Mouse (Mus musculus) neural tube, embryonic 12.5 days (tissue): ENCODE data around the gene Copa. TPM values are rescaled to one million over a fixed set of nuclear protein-coding genes. Genes with fewer than 3 reads are reported as not detected.

Experiments
- ATAC-seq: fragments of 200-750 bp; cut with Nextera tagmentation; 2 replicates; pipeline ENCODE4 v1.8.0; 2017; ENCODE audit warnings: low read depth, mild to moderate bottlenecking, moderate TSS enrichment, moderate library complexity; ENCODE audit not compliant: low FRiP score
- H3K27ac ChIP-seq: fragments of 300-500 bp; sonication (generic); 2 replicates; pipeline ENCODE4 v1.5.1; 2016
- H3K27me3 ChIP-seq: fragments of 300-500 bp; sonication (generic); replicated peaks from 2 replicates; pipeline ENCODE4 v1.6.1; 2016; ENCODE audit warnings: mild to moderate bottlenecking
- H3K36me3 ChIP-seq: fragments of 300-500 bp; sonication (generic); 2 replicates; pipeline ENCODE4 v1.6.1; 2016; ENCODE audit warnings: mild to moderate bottlenecking
- H3K4me1 ChIP-seq: fragments of 300-500 bp; sonication (generic); 2 replicates; pipeline ENCODE4 v1.6.1; 2016
- H3K4me2 ChIP-seq: fragments of 300-500 bp; sonication (generic); replicated peaks from 2 replicates; pipeline ENCODE4 v1.6.1; 2016; ENCODE audit warnings: mild to moderate bottlenecking
- H3K4me3 ChIP-seq: fragments of 300-500 bp; sonication (generic); 2 replicates; pipeline ENCODE4 v1.5.1; 2016
- H3K9ac ChIP-seq: fragments of 300-500 bp; sonication (generic); 2 replicates; pipeline ENCODE4 v1.6.1; 2016; ENCODE audit warnings: mild to moderate bottlenecking
- H3K9me3 ChIP-seq: fragments of 300-500 bp; sonication (generic); 2 replicates; pipeline ENCODE4 v1.6.1; 2016; ENCODE audit warnings: mild to moderate bottlenecking
- whole genome bisulfite sequencing: fragments of 180-500 bp; shearing (Covaris S2); methylation state at CpG from one replicate; pipeline ENCODE4 v1.1.7; 2016; 5-methylcytosine and 5-hydroxymethylcytosine counted together
- polyA plus RNA-seq: library from polyadenylated mRNA; unstranded; fragments of >200 nt; fragmentation: Nextera tagmentation; extraction: Ambion mirVana; gene quantifications from 2 replicates; pipeline ENCODE4 v1.2.1, GENCODE M21; 2016

Gene Copa
- polyA plus RNA-seq = 216 and 227 TPM in 2 replicates

- Histone ChIP-seq H3K27ac (peak within 1 kb of the TSS; percentile 53), H3K36me3 (peaks cover 24% of the 10 kb centered on the region), H3K4me2 (peak within 1 kb of the TSS; percentile 88), H3K27me3 (no peaks in the 10 kb centered on the region), H3K9ac (peak within 1 kb of the TSS; percentile 85), H3K4me3 (peak within 1 kb of the TSS; percentile 82), H3K4me1 (peaks cover 14% of the 10 kb centered on the region), H3K9me3 (no peaks in the 10 kb centered on the region)
- peak; percentile 97 for ATAC-seq
- under 1% methylated on average over 40 of the region's 40 CpGs for WGBS
Observed at GRCm38 (mm10) chr1:172082101-172082898, at the start of gene Copa, which contains the start of gene Ncstn. Copa (plus strand) TSS chr1:172082529. Ncstn (minus strand) TSS chr1:172082795.

- 78% methylated on average over 8 of the region's 8 CpGs for WGBS
- Histone ChIP-seq H3K9ac (no peak overlapping the region), H3K9me3 (no peaks in the 10 kb centered on the region), H3K4me3 (no peak overlapping the region), H3K27me3 (no peaks in the 10 kb centered on the region), H3K4me2 (no peak overlapping the region), H3K36me3 (no peaks in the 10 kb centered on the region), H3K27ac (no peak overlapping the region; the same call in 1 of the 2 replicates), H3K4me1 (peaks cover 32% of the 10 kb centered on the region)
- no peak for ATAC-seq
Observed at GRCm38 (mm10) chr1:172046410-172046809, 35.9 kb upstream of the Copa start.

GRCm38 (mm10) chr1:172046938-172047337 lies 35.4 kb upstream of the Copa start:
- no peak overlapping the region for H3K9ac ChIP-seq
- no peak overlapping the region for H3K4me3 ChIP-seq
- 10% methylated on average over 5 of the region's 5 CpGs for WGBS
- no peaks in the 10 kb centered on the region for H3K27me3 ChIP-seq
- ATAC-seq = no peak
- H3K27ac ChIP-seq = peak overlapping the region; percentile 92; the same call in 1 of the 2 replicates
- H3K4me1 ChIP-seq = peaks cover 32% of the 10 kb centered on the region
- H3K36me3 ChIP-seq = no peaks in the 10 kb centered on the region
- H3K9me3 ChIP-seq = no peaks in the 10 kb centered on the region
- H3K4me2 ChIP-seq = peak overlapping the region; percentile 49

GRCm38 (mm10) chr1:172048241-172048734 lies 34.0 kb upstream of the Copa start:
- no peaks in the 10 kb centered on the region for H3K9me3 ChIP-seq
- 7% methylated on average over 6 of the region's 6 CpGs for WGBS
- peak overlapping the region; percentile 92 for H3K27ac ChIP-seq
- 0 out of 2 replicates have a peak overlapping the region, but pooled peaks have one; percentile 29 for H3K9ac ChIP-seq
- no peaks in the 10 kb centered on the region for H3K27me3 ChIP-seq
- peak; percentile 84 for ATAC-seq
- no peaks in the 10 kb centered on the region; the same call in 1 of the 2 replicates for H3K36me3 ChIP-seq
- H3K4me2 ChIP-seq = peak overlapping the region; percentile 49
- H3K4me3 ChIP-seq = peak overlapping the region; percentile 18
- peaks cover 39% of the 10 kb centered on the region for H3K4me1 ChIP-seq

GRCm38 (mm10) chr1:172049131-172049782 lies 33.1 kb upstream of the Copa start:
- H3K36me3 ChIP-seq = no peaks in the 10 kb centered on the region; the same call in 1 of the 2 replicates
- WGBS = 13% methylated on average over 13 of the region's 13 CpGs
- peak overlapping the region; percentile 49 for H3K4me2 ChIP-seq
- H3K27me3 ChIP-seq = peaks cover 5% of the 10 kb centered on the region; the same call in 1 of the 2 replicates
- no peak overlapping the region for H3K4me3 ChIP-seq
- H3K9ac ChIP-seq = 0 out of 2 replicates have a peak overlapping the region, but pooled peaks have one; percentile 22
- peaks cover 49% of the 10 kb centered on the region for H3K4me1 ChIP-seq
- ATAC-seq = peak; percentile 64
- no peaks in the 10 kb centered on the region for H3K9me3 ChIP-seq
- peak overlapping the region; percentile 92 for H3K27ac ChIP-seq

GRCm38 (mm10) chr1:172052766-172053279 lies 29.5 kb upstream of the Copa start:
- no peak overlapping the region for H3K27ac ChIP-seq
- peaks cover 7% of the 10 kb centered on the region for H3K27me3 ChIP-seq
- H3K4me1 ChIP-seq = peaks cover 58% of the 10 kb centered on the region
- H3K36me3 ChIP-seq = no peaks in the 10 kb centered on the region; the same call in 1 of the 2 replicates
- 0 out of 2 replicates have a peak overlapping the region, but pooled peaks have one; percentile 1 for H3K4me3 ChIP-seq
- H3K9ac ChIP-seq = peak overlapping the region; percentile 65; the same call in 1 of the 2 replicates
- no peak for ATAC-seq
- peak overlapping the region; percentile 84 for H3K4me2 ChIP-seq
- H3K9me3 ChIP-seq = no peaks in the 10 kb centered on the region
- 14% methylated on average over 10 of the region's 10 CpGs for WGBS

- peak overlapping the region; percentile 84 for H3K4me2 ChIP-seq
- H3K36me3 ChIP-seq = no peaks in the 10 kb centered on the region; the same call in 1 of the 2 replicates
- H3K4me1 ChIP-seq = peaks cover 58% of the 10 kb centered on the region
- no peak for ATAC-seq
- WGBS = 4% methylated on average over 42 of the region's 42 CpGs
- no peaks in the 10 kb centered on the region for H3K9me3 ChIP-seq
- H3K4me3 ChIP-seq = peak overlapping the region; percentile 46
- no peak overlapping the region for H3K27ac ChIP-seq
- peaks cover 7% of the 10 kb centered on the region for H3K27me3 ChIP-seq
- peak overlapping the region; percentile 65 for H3K9ac ChIP-seq
Observed at GRCm38 (mm10) chr1:172053541-172054440, 28.5 kb upstream of the Copa start.

GRCm38 (mm10) chr1:172056251-172056650 lies 26.1 kb upstream of the Copa start:
- peaks cover 67% of the 10 kb centered on the region for H3K4me1 ChIP-seq
- 73% methylated on average over 4 of the region's 4 CpGs for WGBS
- H3K27me3 ChIP-seq = peaks cover 7% of the 10 kb centered on the region
- no peaks in the 10 kb centered on the region; the same call in 1 of the 2 replicates for H3K36me3 ChIP-seq
- H3K9ac ChIP-seq = peak overlapping the region; percentile 48; the same call in 1 of the 2 replicates
- H3K27ac ChIP-seq = no peak overlapping the region
- H3K4me2 ChIP-seq = peak overlapping the region; percentile 84
- no peak for ATAC-seq
- peak overlapping the region; percentile 38 for H3K4me3 ChIP-seq
- no peaks in the 10 kb centered on the region for H3K9me3 ChIP-seq

- H3K4me2 ChIP-seq = peak within 1 kb of the TSS; percentile 84
- H3K4me3 ChIP-seq = peak within 1 kb of the TSS; percentile 38
- peak within 1 kb of the TSS; percentile 48; the same call in 1 of the 2 replicates for H3K9ac ChIP-seq
- peak within 1 kb of the TSS; percentile 72 for H3K27ac ChIP-seq
- H3K36me3 ChIP-seq = no peaks in the 10 kb centered on the region
- 34% methylated on average over 2 of the region's 2 CpGs for WGBS
- peaks cover 7% of the 10 kb centered on the region for H3K27me3 ChIP-seq
- H3K9me3 ChIP-seq = no peaks in the 10 kb centered on the region
- peaks cover 73% of the 10 kb centered on the region for H3K4me1 ChIP-seq
- ATAC-seq = peak; percentile 77
Observed at GRCm38 (mm10) chr1:172057491-172057921, 24.8 kb upstream of the Copa start, which contains the start of gene Nhlh1. Nhlh1 (minus strand) TSS chr1:172057573.

GRCm38 (mm10) chr1:172058321-172058720 lies 24.0 kb upstream of the Copa start:
- Histone ChIP-seq H3K9ac (peak overlapping the region; percentile 35; the same call in 1 of the 2 replicates), H3K4me3 (no peak overlapping the region), H3K9me3 (no peaks in the 10 kb centered on the region), H3K36me3 (no peaks in the 10 kb centered on the region), H3K27ac (peak overlapping the region; percentile 72), H3K27me3 (peaks cover 7% of the 10 kb centered on the region), H3K4me2 (peak overlapping the region; percentile 84), H3K4me1 (peaks cover 67% of the 10 kb centered on the region)
- WGBS = 52% methylated on average over 6 of the region's 6 CpGs
- ATAC-seq = no peak

GRCm38 (mm10) chr1:172058874-172059273 lies 23.5 kb upstream of the Copa start:
- Histone ChIP-seq H3K4me2 (peak overlapping the region; percentile 84), H3K4me3 (no peak overlapping the region), H3K27ac (peak overlapping the region; percentile 72; the same call in 1 of the 2 replicates), H3K27me3 (peaks cover 6% of the 10 kb centered on the region), H3K9me3 (no peaks in the 10 kb centered on the region), H3K4me1 (peaks cover 65% of the 10 kb centered on the region), H3K36me3 (no peaks in the 10 kb centered on the region), H3K9ac (no peak overlapping the region)
- 46% methylated on average over 7 of the region's 7 CpGs for WGBS
- no peak for ATAC-seq
